20 mouse cellular contexts compared by ENCODE assay signal in the genomic region with DNA sequence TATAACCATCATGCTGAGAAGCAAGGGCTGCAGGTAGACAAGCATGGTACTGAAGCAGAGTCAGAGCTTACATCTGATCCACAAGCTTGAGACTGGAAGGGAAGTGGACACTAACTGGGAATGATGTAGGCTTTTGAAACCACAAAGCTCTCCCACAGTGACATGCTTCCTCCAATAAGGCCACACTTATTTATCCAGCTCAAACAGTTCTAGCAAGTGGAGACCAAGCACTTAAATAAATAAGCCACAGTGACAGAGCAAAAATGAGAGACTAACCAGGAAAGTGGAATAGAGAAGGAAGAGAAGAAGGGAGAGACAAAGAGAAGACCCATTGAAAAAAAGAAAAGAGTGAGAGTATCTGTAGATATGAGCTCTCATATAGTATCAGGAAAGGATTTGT.
DNase-seq lines count a peak whose midpoint lies in the region; ATAC-seq and TF ChIP-seq lines count a peak whose summit lies in the region.
"Had no signal": no experiment of that assay in that cellular context is flagged by ENCODE, and none has a peak within 500 bp of the region (broad histone marks: within the 10 kb centered on the region; RNA-seq: fewer than 3 reads in every experiment).

No protein-coding gene starts in this region.

- no peak overlapping the region for H3K9ac ChIP-seq in liver, postnatal 0 days (replicated peaks)
- no peak overlapping the region for H3K9ac ChIP-seq in liver, embryonic 11.5 days (ENCODE audit: low read depth, low read length)
- H3K9ac ChIP-seq in heart, adult 2 months (ENCODE audit: low read depth, low read length), result no peak overlapping the region
- H3K9ac ChIP-seq: embryonic facial prominence, embryonic 12.5 days; forebrain, embryonic 13.5 days; forebrain, embryonic 15.5 days; forebrain, postnatal 0 days had no signal

- H3K79me2 ChIP-seq in heart, adult 2 months (replicated peaks; ENCODE audit: control insufficient read depth, insufficient read depth, low read length), result no peaks in the 10 kb centered on the region

- H3K4me3 ChIP-seq in liver, postnatal 0 days (ENCODE audit: low read depth, low read length), result no peak overlapping the region
- no peak overlapping the region for H3K4me3 ChIP-seq in liver, embryonic 11.5 days (ENCODE audit: low read depth, low read length)
- H3K4me3 ChIP-seq in heart, adult 2 months, result no peak overlapping the region
- H3K4me3 ChIP-seq: embryonic facial prominence, embryonic 10.5 days; embryonic facial prominence, embryonic 12.5 days; forebrain, embryonic 13.5 days; forebrain, embryonic 15.5 days had no signal

- no peaks in the 10 kb centered on the region for H3K36me3 ChIP-seq in liver, postnatal 0 days (replicated peaks; ENCODE audit: insufficient read depth, low read length)
- H3K36me3 ChIP-seq in liver, embryonic 11.5 days (ENCODE audit: control insufficient read depth, insufficient read depth, low read length), result no peaks in the 10 kb centered on the region
- H3K36me3 ChIP-seq in heart, adult 2 months (ENCODE audit: control insufficient read depth, insufficient read depth, low read length), result no peaks in the 10 kb centered on the region
- H3K36me3 ChIP-seq: embryonic facial prominence, embryonic 10.5 days; embryonic facial prominence, embryonic 12.5 days; forebrain, embryonic 15.5 days had no signal

- intact Hi-C loops in heart, adult 2 months (cut with DNase I), result no loop called here

- H3K9me3 ChIP-seq in liver, postnatal 0 days (ENCODE audit: low read length), result no peaks in the 10 kb centered on the region
- no peaks in the 10 kb centered on the region for H3K9me3 ChIP-seq in liver, embryonic 11.5 days (ENCODE audit: control insufficient read depth, low read length)
- H3K9me3 ChIP-seq: embryonic facial prominence, embryonic 10.5 days; embryonic facial prominence, embryonic 12.5 days; forebrain, embryonic 13.5 days; forebrain, embryonic 15.5 days had no signal

- no peak for ATAC-seq in liver, postnatal 0 days
- no peak for ATAC-seq in liver, embryonic 11.5 days (replicated peaks; ENCODE audit: low FRiP score)
- ATAC-seq in granulocyte monocyte progenitor cell, adult 5-6 weeks (replicated peaks; ENCODE audit: poor library complexity, severe bottlenecking), result 0 out of 2 replicates have a peak, but pooled peaks have one; percentile 17
- ATAC-seq: forebrain, embryonic 13.5 days; forebrain, embryonic 15.5 days; forebrain, postnatal 0 days had no signal

- no peaks in the 10 kb centered on the region for H3K4me1 ChIP-seq in liver, postnatal 0 days (ENCODE audit: insufficient read depth)
- no peaks in the 10 kb centered on the region for H3K4me1 ChIP-seq in liver, embryonic 11.5 days (replicated peaks; ENCODE audit: control insufficient read depth, insufficient read depth, low read length)
- no peaks in the 10 kb centered on the region for H3K4me1 ChIP-seq in heart, adult 2 months (ENCODE audit: control insufficient read depth, insufficient read depth, low read length)
- H3K4me1 ChIP-seq: embryonic facial prominence, embryonic 10.5 days; embryonic facial prominence, embryonic 12.5 days; forebrain, embryonic 13.5 days; forebrain, embryonic 15.5 days had no signal

- TF ChIP-seq POLR2A in heart, adult 2 months (IDR thresholded peaks at IDR 0.05; ENCODE audit: insufficient read depth, low read depth, low read length), result no peak

- H3K27me3 ChIP-seq in liver, postnatal 0 days (ENCODE audit: insufficient read depth, low read length), result no peaks in the 10 kb centered on the region
- no peaks in the 10 kb centered on the region for H3K27me3 ChIP-seq in liver, embryonic 11.5 days (replicated peaks; ENCODE audit: control insufficient read depth, insufficient read depth, low read length)
- no peaks in the 10 kb centered on the region for H3K27me3 ChIP-seq in heart, adult 2 months (ENCODE audit: control insufficient read depth, insufficient read depth, low read length)
- H3K27me3 ChIP-seq: embryonic facial prominence, embryonic 12.5 days; forebrain, embryonic 13.5 days; forebrain, embryonic 15.5 days had no signal

- no peak overlapping the region for H3K4me2 ChIP-seq in liver, postnatal 0 days (ENCODE audit: low read depth, low read length)
- no peak overlapping the region for H3K4me2 ChIP-seq in liver, embryonic 11.5 days
- H3K4me2 ChIP-seq: embryonic facial prominence, embryonic 12.5 days; forebrain, embryonic 13.5 days; forebrain, embryonic 15.5 days had no signal

- TF ChIP-seq EP300 in liver, postnatal 0 days (IDR thresholded peaks at IDR 0.05; ENCODE audit: low read depth), result peak; percentile 33; the same call in 1 of the 2 replicates
- TF ChIP-seq EP300 in heart, adult 2 months (IDR thresholded peaks at IDR 0.05; ENCODE audit: insufficient read depth, low read depth, low read length), result no peak

- no peak overlapping the region for H3K27ac ChIP-seq in liver, postnatal 0 days (ENCODE audit: low read depth)
- no peak overlapping the region for H3K27ac ChIP-seq in liver, embryonic 11.5 days (ENCODE audit: low read depth, low read length)
- H3K27ac ChIP-seq in heart, adult 2 months, result no peak overlapping the region
- H3K27ac ChIP-seq: embryonic facial prominence, embryonic 10.5 days; embryonic facial prominence, embryonic 12.5 days; forebrain, embryonic 13.5 days; forebrain, embryonic 15.5 days had no signal

- no peak for DNase-seq in liver, postnatal 0 days
- no peak for DNase-seq in liver, embryonic 11.5 days (ENCODE audit: low spot score)
- DNase-seq in 416B (ENCODE audit: low read depth), result peak; percentile 62
- no peak for DNase-seq in layer of hippocampus, adult 18-20 months (ENCODE audit: low spot score in 2 of 2)
- no peak for DNase-seq in heart, adult 2 months
- DNase-seq: adrenal gland, adult 2 months; adrenal gland, postnatal 10 days; adrenal gland, postnatal 25 days; cerebellum, adult 11 months; cerebellum, adult 18-20 months; cerebellum, adult 8-10 months; cerebellum, adult 9-11 months; cerebellum, postnatal 14 days; cerebellum, postnatal 36 days; forebrain, postnatal 0 days had no signal

- TF ChIP-seq CTCF in liver, postnatal 0 days (IDR thresholded peaks at IDR 0.05; ENCODE audit: low read depth), result no peak
- TF ChIP-seq CTCF in heart, adult 2 months (IDR thresholded peaks at IDR 0.05), result no peak
